19 mouse cellular contexts compared by ENCODE assay signal in genomic region chr5:112411072-112411471, GRCm38 (mm10). TPM values are rescaled to one million over a fixed set of nuclear protein-coding genes. Genes with fewer than 3 reads are reported as not detected.
A peak's percentile ranks its signal among the peaks of the same experiment; 100 is the strongest.
DNase-seq lines count a peak whose midpoint lies in the region; ATAC-seq and TF ChIP-seq lines count a peak whose summit lies in the region.
"Had no signal": no experiment of that assay in that cellular context is flagged by ENCODE, and none has a peak within 500 bp of the region (broad histone marks: within the 10 kb centered on the region; RNA-seq: fewer than 3 reads in every experiment).

No protein-coding gene starts in this region.

- H3K27me3 ChIP-seq in limb, embryonic 12.5 days = peaks cover 38% of the 10 kb centered on the region
- H3K27me3 ChIP-seq in limb, embryonic 10.5 days (ENCODE audit: low read depth, poor library complexity, severe bottlenecking) = peaks cover 27% of the 10 kb centered on the region; the same call in 1 of the 2 replicates
- H3K27me3 ChIP-seq in forebrain, embryonic 14.5 days (replicated peaks; ENCODE audit: control insufficient read depth, insufficient read depth, low read length) = no peaks in the 10 kb centered on the region
- H3K27me3 ChIP-seq in hindbrain, postnatal 0 days (ENCODE audit: insufficient read depth, low read length) = no peaks in the 10 kb centered on the region
- no peaks in the 10 kb centered on the region for H3K27me3 ChIP-seq in neural tube, embryonic 14.5 days (ENCODE audit: control insufficient read depth, insufficient read depth, low read length)
- peaks cover 12% of the 10 kb centered on the region; the same call in 1 of the 2 replicates for H3K27me3 ChIP-seq in heart, embryonic 11.5 days (ENCODE audit: control insufficient read depth, insufficient read depth, low read length)

- intact Hi-C loops in left cerebral cortex, postnatal 10 days (cut with DNase I) = no loop called here

- no peak for TF ChIP-seq CTCF in hindbrain, postnatal 0 days (IDR thresholded peaks at IDR 0.05; ENCODE audit: low read depth)

- no peak for ATAC-seq in limb, embryonic 12.5 days (ENCODE audit: insufficient number of reproducible peaks, insufficient read depth, low FRiP score, low TSS enrichment, low read depth)
- 0 out of 2 replicates have a peak, but pooled peaks have one; percentile 19 for ATAC-seq in forebrain, embryonic 14.5 days
- no peak for ATAC-seq in hindbrain, postnatal 0 days
- no peak for ATAC-seq in neural tube, embryonic 14.5 days (ENCODE audit: low read depth)
- ATAC-seq in heart, embryonic 11.5 days (replicated peaks; ENCODE audit: insufficient number of reproducible peaks, low FRiP score, low TSS enrichment) = no peak

- no peak for DNase-seq in limb, embryonic 10.5 days (ENCODE audit: low spot score)
- DNase-seq in forebrain, embryonic 14.5 days (ENCODE audit: low spot score) = no peak
- DNase-seq in hindbrain, postnatal 0 days (ENCODE audit: low spot score) = no peak
- no peak for DNase-seq in spleen, adult 18-20 months
- no peak for DNase-seq in left cerebral cortex, postnatal 10 days (ENCODE audit: extremely low spot score in 1 of 2, low spot score in 2 of 2)
- DNase-seq: cerebellum, adult 9-10 months; heart, postnatal 36 days had no signal

- peak overlapping the region; percentile 28 for H3K4me2 ChIP-seq in limb, embryonic 12.5 days
- peak overlapping the region; percentile 33 for H3K4me2 ChIP-seq in forebrain, embryonic 14.5 days (ENCODE audit: low read length)
- peak overlapping the region; percentile 35 for H3K4me2 ChIP-seq in hindbrain, postnatal 0 days (ENCODE audit: low read depth, low read length)
- no peak overlapping the region for H3K4me2 ChIP-seq in neural tube, embryonic 14.5 days (ENCODE audit: low read depth, low read length)
- H3K4me2 ChIP-seq in heart, embryonic 11.5 days = no peak overlapping the region
- H3K4me2 ChIP-seq: limb, embryonic 15.5 days had no signal

- H3K9ac ChIP-seq in limb, embryonic 12.5 days (replicated peaks) = no peak overlapping the region
- peak overlapping the region; percentile 18; the same call in 1 of the 2 replicates for H3K9ac ChIP-seq in forebrain, embryonic 14.5 days (ENCODE audit: low read length)
- H3K9ac ChIP-seq in hindbrain, postnatal 0 days (replicated peaks; ENCODE audit: low read length) = no peak overlapping the region
- peak overlapping the region; percentile 16; the same call in 1 of the 2 replicates for H3K9ac ChIP-seq in neural tube, embryonic 14.5 days (replicated peaks; ENCODE audit: low read depth, low read length)
- no peak overlapping the region for H3K9ac ChIP-seq in heart, embryonic 11.5 days (ENCODE audit: low read depth, low read length)
- H3K9ac ChIP-seq: limb, embryonic 15.5 days; lung, embryonic 14.5 days had no signal

- H3K4me3 ChIP-seq in limb, embryonic 12.5 days (replicated peaks) = no peak overlapping the region
- H3K4me3 ChIP-seq in limb, embryonic 10.5 days = no peak overlapping the region
- H3K4me3 ChIP-seq in forebrain, embryonic 14.5 days (ENCODE audit: low read depth, low read length) = no peak overlapping the region
- H3K4me3 ChIP-seq in hindbrain, postnatal 0 days (ENCODE audit: low read length) = no peak overlapping the region
- H3K4me3 ChIP-seq in neural tube, embryonic 14.5 days (ENCODE audit: low read depth, low read length) = no peak overlapping the region
- H3K4me3 ChIP-seq in heart, embryonic 11.5 days (ENCODE audit: low read depth, low read length) = no peak overlapping the region
- H3K4me3 ChIP-seq: limb, embryonic 15.5 days had no signal

- no peak overlapping the region for H3K27ac ChIP-seq in limb, embryonic 12.5 days
- H3K27ac ChIP-seq in limb, embryonic 10.5 days = no peak overlapping the region
- peak overlapping the region; percentile 22; the same call in 1 of the 2 replicates for H3K27ac ChIP-seq in forebrain, embryonic 14.5 days (ENCODE audit: low read depth, low read length)
- H3K27ac ChIP-seq in hindbrain, postnatal 0 days = peak overlapping the region; percentile 58; the same call in 1 of the 2 replicates
- peak overlapping the region; percentile 28; the same call in 1 of the 2 replicates for H3K27ac ChIP-seq in neural tube, embryonic 14.5 days (ENCODE audit: low read depth, low read length)
- H3K27ac ChIP-seq in heart, embryonic 11.5 days (ENCODE audit: low read depth, low read length) = no peak overlapping the region
- H3K27ac ChIP-seq: limb, embryonic 15.5 days had no signal

- peaks cover 14% of the 10 kb centered on the region for H3K4me1 ChIP-seq in limb, embryonic 12.5 days (replicated peaks)
- H3K4me1 ChIP-seq in limb, embryonic 10.5 days = peaks cover 16% of the 10 kb centered on the region
- peaks cover 18% of the 10 kb centered on the region for H3K4me1 ChIP-seq in forebrain, embryonic 14.5 days (ENCODE audit: control insufficient read depth, insufficient read depth, low read length)
- peaks cover 21% of the 10 kb centered on the region for H3K4me1 ChIP-seq in hindbrain, postnatal 0 days (ENCODE audit: insufficient read depth, low read length)
- peaks cover 14% of the 10 kb centered on the region for H3K4me1 ChIP-seq in neural tube, embryonic 14.5 days (ENCODE audit: control insufficient read depth, insufficient read depth, low read length)
- peaks cover 6% of the 10 kb centered on the region for H3K4me1 ChIP-seq in heart, embryonic 11.5 days (ENCODE audit: control insufficient read depth, insufficient read depth, low read length)

- H3K9me3 ChIP-seq in limb, embryonic 12.5 days = no peaks in the 10 kb centered on the region
- H3K9me3 ChIP-seq in limb, embryonic 10.5 days (replicated peaks) = no peaks in the 10 kb centered on the region
- no peaks in the 10 kb centered on the region for H3K9me3 ChIP-seq in forebrain, embryonic 14.5 days (replicated peaks; ENCODE audit: control insufficient read depth, low read length)
- no peaks in the 10 kb centered on the region for H3K9me3 ChIP-seq in hindbrain, postnatal 0 days (ENCODE audit: low read length)
- H3K9me3 ChIP-seq in neural tube, embryonic 14.5 days (ENCODE audit: control insufficient read depth, low read length) = no peaks in the 10 kb centered on the region
- peaks cover 5% of the 10 kb centered on the region; the same call in 1 of the 2 replicates for H3K9me3 ChIP-seq in heart, embryonic 11.5 days (replicated peaks; ENCODE audit: control insufficient read depth, low read length)
- H3K9me3 ChIP-seq: limb, embryonic 15.5 days had no signal

- no peaks in the 10 kb centered on the region for H3K36me3 ChIP-seq in limb, embryonic 12.5 days
- H3K36me3 ChIP-seq in limb, embryonic 10.5 days = no peaks in the 10 kb centered on the region
- H3K36me3 ChIP-seq in forebrain, embryonic 14.5 days (ENCODE audit: control insufficient read depth, insufficient read depth, low read length) = no peaks in the 10 kb centered on the region
- no peaks in the 10 kb centered on the region for H3K36me3 ChIP-seq in hindbrain, postnatal 0 days (ENCODE audit: insufficient read depth, low read length)
- H3K36me3 ChIP-seq in neural tube, embryonic 14.5 days (ENCODE audit: control insufficient read depth, insufficient read depth, low read length) = no peaks in the 10 kb centered on the region
- no peaks in the 10 kb centered on the region for H3K36me3 ChIP-seq in heart, embryonic 11.5 days (ENCODE audit: control insufficient read depth, insufficient read depth, low read length)
- H3K36me3 ChIP-seq: limb, embryonic 15.5 days had no signal

- 45% methylated on average over 11 of the region's 11 CpGs for WGBS in limb, embryonic 12.5 days
- 51% methylated on average over 11 of the region's 11 CpGs for WGBS in limb, embryonic 10.5 days
- WGBS in forebrain, embryonic 14.5 days = 30% methylated on average over 11 of the region's 11 CpGs
- 19% methylated on average over 11 of the region's 11 CpGs for WGBS in hindbrain, postnatal 0 days
- 38% methylated on average over 11 of the region's 11 CpGs for WGBS in neural tube, embryonic 14.5 days
- 45% methylated on average over 11 of the region's 11 CpGs for WGBS in heart, embryonic 11.5 days (ENCODE audit: insufficient replicate concordance)

RNA-seq across cellular contexts. Expression of gene Asphd2, which starts 16.4 kb away (rescaled TPM):
- polyA plus RNA-seq in limb, embryonic 12.5 days (2016; fragmentation: Nextera tagmentation; extraction: Ambion mirVana) = 29.0 and 35.4 TPM in 2 replicates
- polyA plus RNA-seq in limb, embryonic 10.5 days (2016; fragmentation: Nextera tagmentation; extraction: Ambion mirVana) = 22.0 and 23.6 TPM in 2 replicates
- 31.6 and 37.9 TPM in 2 replicates for polyA plus RNA-seq in forebrain, embryonic 14.5 days (2014; fragmentation: Nextera tagmentation; extraction: Ambion mirVana)
- total RNA-seq in hindbrain, postnatal 0 days (2014; rRNA removed) = 143 and 164 TPM in 2 replicates
- 113 and 118 TPM in 2 replicates for polyA plus RNA-seq in hindbrain, postnatal 0 days (2015; fragmentation: Nextera tagmentation; extraction: Ambion mirVana)
- polyA plus RNA-seq in neural tube, embryonic 14.5 days (2014; fragmentation: Nextera tagmentation; extraction: Ambion mirVana) = 49.5 and 58.7 TPM in 2 replicates
- 100 to 1,000 TPM; 154 to 161 TPM for total RNA-seq in left cerebral cortex, postnatal 10 days (2021)
- 4.8 and 5.4 TPM in 2 replicates for polyA plus RNA-seq in heart, embryonic 11.5 days (2014; fragmentation: Nextera tagmentation; extraction: Ambion mirVana)
- total RNA-seq: granulocyte monocyte progenitor cell, adult 5-6 weeks had no signal

RNA-seq across cellular contexts. Expression of gene Gm6588, which starts 38.2 kb away (rescaled TPM):
- polyA plus RNA-seq in limb, embryonic 12.5 days (2016; fragmentation: Nextera tagmentation; extraction: Ambion mirVana) = not detected in 2 replicates
- not detected in 2 replicates for polyA plus RNA-seq in limb, embryonic 10.5 days (2016; fragmentation: Nextera tagmentation; extraction: Ambion mirVana)
- polyA plus RNA-seq in forebrain, embryonic 14.5 days (2014; fragmentation: Nextera tagmentation; extraction: Ambion mirVana) = 0.09 and 0.27 TPM in 2 replicates
- total RNA-seq in hindbrain, postnatal 0 days (2014; rRNA removed) = not detected in 2 replicates
- polyA plus RNA-seq in hindbrain, postnatal 0 days (2015; fragmentation: Nextera tagmentation; extraction: Ambion mirVana) = 0.25 and 0.58 TPM in 2 replicates
- polyA plus RNA-seq in neural tube, embryonic 14.5 days (2014; fragmentation: Nextera tagmentation; extraction: Ambion mirVana) = 0.37 and 0.71 TPM in 2 replicates
- not detected for total RNA-seq in left cerebral cortex, postnatal 10 days (2021)
- not detected in 2 replicates for polyA plus RNA-seq in heart, embryonic 11.5 days (2014; fragmentation: Nextera tagmentation; extraction: Ambion mirVana)
- total RNA-seq: granulocyte monocyte progenitor cell, adult 5-6 weeks; heart, postnatal 36 days; layer of hippocampus, postnatal 10 days; MEL had no signal
- polyA plus RNA-seq: brain, embryonic 14.5 days; C2C12; frontal cortex, adult 2 months; kidney, embryonic 14.5 days; lung, embryonic 14.5 days had no signal

RNA-seq across cellular contexts. Expression of gene Gm6583, which starts 55.2 kb away (rescaled TPM):
- 0.24 and 0.33 TPM in 2 replicates for polyA plus RNA-seq in limb, embryonic 12.5 days (2016; fragmentation: Nextera tagmentation; extraction: Ambion mirVana)
- polyA plus RNA-seq in limb, embryonic 10.5 days (2016; fragmentation: Nextera tagmentation; extraction: Ambion mirVana) = 0.14 and 0.25 TPM in 2 replicates
- 0.08 and 0.10 TPM in 2 replicates for polyA plus RNA-seq in forebrain, embryonic 14.5 days (2014; fragmentation: Nextera tagmentation; extraction: Ambion mirVana)
- total RNA-seq in hindbrain, postnatal 0 days (2014; rRNA removed) = not detected in 2 replicates
- polyA plus RNA-seq in hindbrain, postnatal 0 days (2015; fragmentation: Nextera tagmentation; extraction: Ambion mirVana) = 0.06 TPM in 1 of 2 replicates, not detected in the other
- polyA plus RNA-seq in neural tube, embryonic 14.5 days (2014; fragmentation: Nextera tagmentation; extraction: Ambion mirVana) = 0.12 and 0.44 TPM in 2 replicates
- under 1 TPM in 1 of 2 experiments, not detected in 1; 0.15 TPM for total RNA-seq in left cerebral cortex, postnatal 10 days (2021)
- polyA plus RNA-seq in heart, embryonic 11.5 days (2014; fragmentation: Nextera tagmentation; extraction: Ambion mirVana) = 0.25 and 0.40 TPM in 2 replicates
- total RNA-seq: granulocyte monocyte progenitor cell, adult 5-6 weeks; layer of hippocampus, postnatal 10 days had no signal
- polyA plus RNA-seq: brain, embryonic 14.5 days; frontal cortex, adult 2 months had no signal

Comparison
In these comparisons a context has a peak if more than half of its experiments do, and no peak if none do; other contexts are left out.
1. H3K27ac ChIP-seq: peak in forebrain, embryonic 14.5 days (single experiment), hindbrain, postnatal 0 days (single experiment) and neural tube, embryonic 14.5 days (single experiment); none in limb, embryonic 12.5 days (single experiment), limb, embryonic 10.5 days (single experiment) and heart, embryonic 11.5 days (single experiment).
2. H3K4me2 ChIP-seq: peak in limb, embryonic 12.5 days (single experiment), forebrain, embryonic 14.5 days (single experiment) and hindbrain, postnatal 0 days (single experiment); none in neural tube, embryonic 14.5 days (single experiment) and heart, embryonic 11.5 days (single experiment).
3. H3K9ac ChIP-seq: peak in forebrain, embryonic 14.5 days (single experiment) and neural tube, embryonic 14.5 days (single experiment); none in limb, embryonic 12.5 days (single experiment), hindbrain, postnatal 0 days (single experiment) and heart, embryonic 11.5 days (single experiment).